Mouse (Mus musculus) cerebellum, adult 8-10 months (tissue): ENCODE results near the gene Cul7.
A peak's percentile ranks its signal among the peaks of the same experiment; 100 is the strongest.

Experiments used
- DNase-seq: peaks from one replicate; pipeline ENCODE4 v3.0.0; 2022

The Cul7 gene

DNA sequence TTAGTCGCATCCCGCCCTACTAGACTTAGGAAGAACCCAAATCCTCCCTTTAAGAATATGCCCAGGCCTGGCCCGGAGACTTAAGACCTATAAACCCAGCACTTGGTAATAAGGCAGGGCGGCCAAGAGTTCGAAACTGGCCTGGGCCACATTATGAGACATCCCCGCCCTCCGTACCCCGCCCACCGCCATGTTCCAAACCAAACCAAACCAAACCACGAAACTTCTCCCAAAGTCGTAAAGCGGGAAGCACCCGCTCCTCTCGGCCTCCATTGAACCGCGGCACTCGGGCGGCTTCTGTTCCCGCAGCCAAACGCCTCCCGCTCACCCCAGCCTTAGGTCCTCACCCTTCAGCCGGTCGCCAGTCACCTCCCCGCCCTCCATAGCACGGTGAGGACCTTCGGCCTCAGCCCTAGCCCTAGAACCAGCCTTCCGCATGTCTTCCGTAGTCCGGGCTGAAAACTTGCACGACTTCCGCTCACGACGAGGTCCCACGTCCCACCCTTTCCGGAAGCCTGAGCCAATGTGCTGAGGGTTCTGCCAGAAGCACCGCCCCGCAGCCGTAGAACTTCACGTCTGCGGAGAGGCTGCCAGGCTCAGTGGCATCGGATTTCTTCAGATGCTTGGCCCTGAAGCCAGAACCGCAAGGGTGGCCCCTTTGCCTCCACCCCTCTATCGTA, 23.9 kb downstream of the Cul7 start, which contains the start of gene Rrp36:
Rrp36 (minus strand) TSS at position 503 of the 680 bp plus-strand sequence.
- peak; percentile 79 for DNase-seq

DNA sequence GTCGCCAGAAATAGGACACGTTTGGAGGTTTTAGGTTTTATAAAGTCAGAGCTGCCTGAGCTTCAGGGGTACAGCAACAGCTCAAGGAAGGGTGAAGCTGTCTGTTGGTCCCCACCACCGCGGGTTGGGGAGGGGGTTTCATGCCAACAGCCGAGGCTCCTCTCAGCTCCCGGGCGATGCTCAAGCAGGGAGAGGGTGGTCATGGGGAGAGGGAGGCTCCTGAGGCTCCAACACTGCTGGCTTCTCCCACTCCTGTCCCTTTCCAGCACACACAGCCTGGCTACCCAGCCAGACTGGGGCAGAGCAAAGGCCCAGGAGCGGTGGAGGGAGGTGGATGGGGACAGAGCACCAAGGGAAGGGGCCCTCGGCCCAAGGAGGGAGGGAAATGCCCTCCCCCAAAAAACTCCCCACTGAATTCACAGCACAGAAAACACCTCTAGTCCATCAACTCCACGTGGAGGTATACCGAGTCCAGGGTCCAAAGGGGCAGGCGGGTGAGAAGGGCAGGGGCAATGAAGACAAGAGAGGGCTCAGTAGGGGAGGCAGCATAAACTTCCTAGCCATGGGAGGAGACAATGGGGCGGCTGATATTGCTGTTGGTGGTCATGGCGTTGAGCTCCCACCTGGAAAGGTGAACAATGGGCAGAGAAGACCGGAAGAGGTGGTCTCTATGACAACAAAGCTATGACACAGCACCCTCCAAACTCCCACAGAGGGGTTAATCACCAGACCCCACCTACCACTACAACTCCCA, 24.6 kb downstream of the Cul7 start:
- DNase-seq: no peak

DNA sequence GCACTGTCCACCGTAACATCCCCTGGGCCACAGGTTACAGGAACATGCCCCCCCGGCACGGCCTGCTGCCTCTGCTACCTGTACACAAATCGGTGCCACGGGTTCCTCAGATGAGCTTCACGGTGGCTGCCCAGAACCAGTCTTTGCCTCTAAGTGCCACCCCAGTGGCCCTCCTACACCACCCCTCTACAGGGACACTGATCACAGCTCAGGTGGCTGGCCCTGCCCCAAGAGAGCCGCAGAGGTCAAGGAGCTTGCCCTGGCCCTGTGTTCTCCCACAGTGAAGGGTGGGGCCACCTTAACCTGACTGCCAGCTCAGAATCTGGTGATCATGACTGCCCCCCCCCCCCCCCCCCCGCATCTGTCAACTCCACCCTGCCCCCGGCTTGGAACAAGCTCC, 28.3 kb downstream of the Cul7 start, which contains the start of gene Mea1:
Mea1 (plus strand) TSS at position 378 of the 400 bp plus-strand sequence.
- no peak for DNase-seq

DNA sequence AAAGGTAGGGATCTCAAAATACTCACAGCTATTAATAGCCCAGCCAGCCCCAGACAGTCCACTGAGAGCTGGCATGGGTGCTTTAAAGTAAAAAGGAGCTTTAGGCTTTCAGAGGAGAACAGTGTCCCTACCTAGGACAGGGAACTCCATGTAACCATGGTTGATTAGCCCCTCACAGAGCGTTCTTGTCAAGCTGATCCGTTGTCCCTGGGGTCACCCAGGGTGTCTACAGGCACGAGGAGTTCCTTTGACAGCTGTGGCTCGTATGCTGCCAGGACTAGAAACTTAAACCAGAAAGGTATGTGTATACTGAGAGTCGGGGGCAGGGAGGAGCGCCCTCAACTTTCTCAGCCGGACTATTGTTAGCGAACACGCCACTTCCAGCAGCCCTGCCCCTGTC, 28.8 kb downstream of the Cul7 start:
- DNase-seq: no peak

DNA sequence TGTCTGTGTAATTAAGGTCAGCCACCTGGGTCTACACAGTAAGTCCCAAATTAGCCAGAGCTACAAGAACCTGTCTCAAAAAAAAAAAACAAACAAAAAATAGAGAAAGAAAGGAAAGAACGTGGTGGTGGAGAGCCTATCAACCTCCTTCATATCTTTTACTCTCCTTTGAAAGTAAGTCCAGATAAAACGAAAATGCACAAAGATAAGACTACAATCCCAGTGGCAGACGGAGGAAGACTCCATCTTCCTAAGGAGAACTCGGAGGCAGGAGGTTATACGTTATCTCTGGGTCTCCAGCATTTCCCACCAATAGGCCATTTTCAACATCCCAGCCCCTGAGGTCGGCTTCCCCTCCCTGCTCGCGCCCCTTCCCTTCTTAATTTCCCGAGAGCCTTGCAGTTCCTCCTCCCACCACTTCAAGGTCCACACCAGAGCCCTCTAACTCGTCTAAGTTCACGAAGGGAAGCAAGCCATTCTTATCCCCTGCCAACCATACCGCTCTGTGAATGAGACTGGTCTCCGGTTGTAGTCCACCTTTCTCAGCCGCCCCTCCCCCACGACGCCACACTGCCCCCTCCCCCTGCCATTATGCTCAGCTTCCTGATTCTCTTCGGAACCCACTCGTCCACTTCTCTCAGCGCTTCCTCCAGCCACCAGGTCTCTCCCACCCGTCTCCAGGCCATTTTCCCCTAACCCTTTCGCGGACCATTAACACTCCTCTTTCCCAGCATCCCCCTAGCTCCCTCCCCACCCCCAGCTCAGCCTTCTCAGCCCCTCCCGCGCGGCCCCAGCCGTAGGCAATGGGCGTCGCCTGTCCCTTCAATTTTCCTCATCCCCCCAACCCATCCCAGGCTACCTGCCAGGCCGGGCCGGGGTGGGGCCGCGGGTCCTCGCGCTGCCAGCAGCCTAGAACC, 30.0 kb downstream of the Cul7 start:
- DNase-seq: no peak

DNA sequence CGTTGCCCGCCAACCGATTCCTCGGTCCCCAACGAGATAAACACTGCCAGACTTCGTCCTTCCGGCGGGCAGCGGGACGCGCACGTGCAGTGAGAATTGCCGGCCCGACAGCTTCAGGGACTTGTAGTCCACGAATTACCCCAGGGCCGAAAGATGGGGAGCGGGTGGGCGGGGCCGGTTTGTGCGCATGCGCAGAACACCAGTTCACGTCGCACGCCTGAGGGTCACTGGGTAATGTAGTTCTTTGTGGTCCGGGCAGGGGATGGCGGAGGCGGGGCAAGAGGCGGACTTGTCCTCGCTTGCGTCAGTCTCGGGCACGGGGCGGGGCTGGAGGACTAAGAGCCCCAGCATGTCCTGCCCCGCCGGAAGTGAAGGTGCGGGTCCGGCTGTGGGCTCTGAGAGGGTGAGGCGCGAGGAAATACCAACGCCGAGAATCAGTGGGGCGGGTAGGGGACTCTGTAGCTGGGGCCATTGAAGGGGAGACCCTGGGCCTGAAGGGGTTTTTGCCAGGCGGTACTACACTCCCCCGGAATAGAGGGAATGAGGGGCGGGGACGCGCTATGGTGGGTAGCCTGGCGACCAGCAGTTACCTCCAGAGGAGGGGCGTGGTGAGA, 30.7 kb downstream of the Cul7 start, which contains the start of gene Klhdc3:
Klhdc3 (minus strand) TSS at position 155 of the 614 bp plus-strand sequence.
- peak; percentile 96 for DNase-seq

DNA sequence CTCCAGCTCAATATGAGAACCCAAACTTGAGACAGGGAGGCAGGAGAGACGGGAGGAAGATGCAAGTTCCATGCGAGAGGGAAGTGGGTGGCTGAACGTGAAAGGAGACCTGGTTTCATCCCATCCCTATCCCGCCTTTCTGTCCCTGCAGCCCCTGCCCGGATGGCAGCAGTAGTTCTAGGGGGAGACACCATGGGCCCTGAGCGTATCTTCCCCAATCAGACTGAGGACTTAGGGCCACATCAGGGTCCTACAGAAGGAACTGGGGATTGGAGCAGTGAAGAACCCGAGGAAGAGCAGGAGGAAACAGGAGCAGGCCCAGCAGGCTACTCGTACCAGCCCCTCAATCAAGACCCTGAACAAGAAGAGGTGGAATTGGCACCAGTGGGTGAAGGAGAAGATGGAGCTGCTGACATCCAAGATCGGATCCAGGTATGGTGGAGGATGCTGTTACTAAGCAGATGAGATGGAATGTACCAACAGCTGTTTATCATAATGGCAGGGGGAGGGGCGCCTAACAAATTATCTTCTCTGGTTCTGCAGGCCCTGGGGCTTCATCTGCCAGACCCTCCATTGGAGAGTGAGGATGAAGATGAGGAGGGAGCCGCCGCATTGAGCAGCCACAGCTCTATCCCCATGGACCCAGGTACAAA, 31.5 kb downstream of the Cul7 start:
- no peak for DNase-seq

DNA sequence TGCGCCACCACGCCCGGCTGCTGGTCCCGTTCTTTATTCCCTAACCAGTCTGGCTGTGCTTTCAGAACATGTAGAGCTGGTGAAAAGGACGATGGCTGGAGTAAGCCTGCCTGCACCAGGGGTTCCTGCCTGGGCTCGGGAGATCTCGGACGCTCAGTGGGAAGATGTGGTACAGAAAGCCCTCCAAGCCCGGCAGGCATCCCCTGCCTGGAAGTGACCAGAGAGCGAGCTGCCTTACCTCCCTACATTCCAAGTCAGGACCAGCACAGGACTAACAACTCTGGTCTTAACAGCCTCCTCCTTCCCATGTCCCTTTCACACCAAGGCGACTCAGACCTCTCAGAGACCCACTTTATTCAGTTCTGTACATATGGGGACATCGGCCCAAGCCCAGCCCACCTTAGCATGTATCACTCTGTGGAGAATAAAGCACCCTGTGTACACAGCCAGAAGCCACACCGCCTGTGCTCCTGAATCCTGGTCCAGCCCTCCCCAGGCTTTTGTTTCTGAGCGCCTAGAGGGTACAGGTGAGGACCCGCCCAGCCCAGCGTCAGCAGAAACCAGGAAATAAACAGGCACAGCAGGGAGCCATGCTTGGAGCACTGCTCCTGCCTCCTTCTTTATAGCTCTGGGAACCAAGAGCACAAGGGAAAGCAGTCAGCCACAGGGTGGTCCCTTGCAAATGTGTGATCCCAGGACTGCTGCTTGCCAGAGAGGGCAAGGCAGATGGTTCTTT, 32.7 kb downstream of the Cul7 start:
- DNase-seq: no peak

DNA sequence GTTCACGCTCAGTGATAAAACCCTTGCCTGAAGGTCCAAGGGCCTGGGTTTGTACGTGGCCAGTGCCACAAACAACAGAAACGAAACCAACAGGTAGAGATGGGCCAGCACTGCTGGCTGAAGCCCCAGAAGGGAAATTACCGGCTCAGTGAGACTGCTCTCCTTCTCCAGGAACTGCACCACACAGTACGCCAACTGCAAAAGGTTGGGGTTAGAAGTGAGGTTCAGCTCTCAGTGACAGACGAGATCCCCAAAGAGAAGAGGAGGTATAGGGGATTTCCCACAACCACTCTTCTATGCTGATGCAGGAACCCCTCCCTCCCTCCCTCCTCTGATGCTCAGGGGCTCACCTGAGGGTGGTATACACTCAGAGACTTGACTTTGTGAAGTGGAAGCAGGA, 35.8 kb downstream of the Cul7 start:
- DNase-seq: no peak

DNA sequence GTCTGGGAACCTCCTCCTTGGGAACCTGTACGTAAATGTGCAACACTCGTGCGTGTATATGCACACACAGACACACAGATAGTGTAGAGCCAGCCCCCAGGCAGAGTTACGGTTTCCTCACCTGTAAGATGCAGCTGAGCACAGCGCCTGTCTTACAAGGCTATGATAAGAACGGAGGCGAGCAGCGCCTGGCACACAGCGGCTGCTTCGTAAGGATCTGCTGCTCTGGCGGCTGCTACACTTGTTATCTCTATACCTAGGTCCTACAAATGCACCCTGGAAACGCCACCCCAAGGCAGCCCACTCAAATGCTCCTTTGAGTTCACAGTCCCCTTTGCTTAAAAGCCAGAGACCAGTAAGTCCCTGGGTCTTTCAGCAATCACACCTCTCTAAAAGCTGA, 40.5 kb downstream of the Cul7 start:
- no peak for DNase-seq

DNA sequence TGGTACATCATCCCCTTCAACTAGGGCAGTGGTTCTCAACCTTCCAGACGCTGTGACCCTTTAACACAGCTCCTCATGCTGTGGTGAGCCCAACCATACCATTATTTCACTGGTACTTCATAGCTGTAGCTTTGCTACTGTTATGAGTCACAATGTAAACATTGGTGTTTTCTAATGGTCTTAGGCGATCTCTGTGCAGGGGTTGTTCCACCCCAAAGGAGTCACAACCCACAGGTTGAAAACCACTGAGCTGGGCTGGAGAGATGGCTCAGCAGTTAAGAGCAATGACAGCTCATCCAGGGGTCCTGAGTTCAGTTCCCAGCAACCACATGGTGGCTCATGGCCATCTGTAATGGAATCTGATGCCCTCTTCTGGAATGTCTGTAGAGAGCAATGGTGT, 41.3 kb downstream of the Cul7 start:
- DNase-seq: no peak

DNA sequence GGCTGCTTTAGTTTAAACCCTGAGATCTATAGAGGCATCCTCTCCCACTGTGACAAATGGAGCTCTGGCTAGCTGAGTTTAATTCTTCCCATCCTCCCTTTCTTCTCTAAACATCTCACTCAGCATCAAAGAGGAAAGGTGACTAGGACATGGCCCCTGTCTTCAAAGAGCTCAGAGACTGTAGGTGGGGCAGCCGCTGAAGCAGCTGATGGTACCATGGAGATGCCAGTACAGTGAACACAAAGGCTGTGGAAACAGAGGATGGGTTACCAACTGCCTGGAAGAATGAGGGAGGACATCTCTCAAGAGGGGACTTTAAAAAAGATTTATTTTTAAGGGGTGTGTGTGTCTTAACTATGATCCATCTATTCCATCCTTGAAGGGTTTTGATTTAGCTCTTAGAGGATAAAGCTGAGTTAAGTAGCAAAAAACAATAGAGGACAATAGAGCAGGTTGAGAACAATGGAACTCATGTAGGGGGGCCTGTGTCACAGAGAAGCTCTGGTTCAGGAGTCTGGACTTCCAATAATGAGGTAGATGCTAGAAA, 44.5 kb downstream of the Cul7 start:
- DNase-seq: no peak

DNA sequence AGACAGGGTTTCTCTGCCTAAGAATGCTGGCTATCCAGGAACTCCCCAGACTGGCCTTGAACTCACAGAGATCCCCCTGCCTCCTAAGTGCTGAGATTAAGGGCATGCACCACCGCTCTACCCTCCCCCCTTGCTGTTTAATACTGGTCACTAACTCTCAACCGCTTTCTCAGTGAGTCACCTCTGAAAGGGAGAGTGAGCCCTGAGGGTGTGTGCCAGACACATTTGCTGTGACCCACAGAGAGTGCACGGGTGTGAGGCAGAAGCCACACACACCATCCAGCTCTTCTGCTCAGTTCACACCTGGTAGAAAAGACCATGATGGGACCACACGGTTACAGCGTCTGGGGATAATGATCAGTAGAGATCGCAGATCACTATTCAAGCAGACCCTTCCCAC, 48.4 kb downstream of the Cul7 start:
- DNase-seq: no peak

DNA sequence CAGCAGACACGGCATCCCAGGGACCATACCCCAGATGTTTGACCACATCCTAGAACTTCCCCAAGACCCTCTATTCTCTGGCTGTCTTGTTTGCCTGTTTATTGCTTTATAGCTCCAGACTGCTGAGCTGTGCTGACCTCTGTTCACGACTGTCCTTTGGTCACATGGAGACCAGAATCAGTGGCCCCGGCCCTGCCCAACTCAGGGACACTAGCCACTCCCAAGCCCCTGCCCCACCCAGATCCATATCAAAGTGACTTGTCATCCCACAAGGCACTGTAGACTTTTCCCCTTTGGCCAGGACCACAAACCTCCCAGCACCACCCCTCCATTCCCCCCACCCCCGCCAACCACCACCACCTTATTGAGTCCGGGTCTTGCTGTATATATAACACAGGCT, 49.1 kb downstream of the Cul7 start:
- DNase-seq: no peak

DNA sequence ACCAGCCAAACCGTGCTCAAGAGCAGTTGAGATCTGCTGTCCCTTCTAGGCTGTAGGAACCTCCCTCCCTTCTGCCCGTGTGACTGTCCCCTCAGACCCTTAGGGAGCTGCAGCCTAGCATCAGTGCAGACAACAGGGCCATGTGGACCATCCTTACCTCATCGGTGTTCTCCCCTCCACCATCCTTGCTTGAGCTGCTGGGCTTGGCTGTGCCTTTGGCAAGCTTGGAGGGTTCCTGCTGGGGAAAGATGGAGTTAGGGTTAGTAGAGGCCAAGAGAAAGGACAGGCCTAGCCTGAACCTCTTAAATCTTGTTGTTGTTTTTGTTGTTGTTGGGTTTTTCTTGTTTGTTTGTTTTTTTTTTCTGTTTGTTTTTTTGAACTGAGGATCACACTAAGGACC, 49.8 kb downstream of the Cul7 start:
- no peak for DNase-seq

DNA sequence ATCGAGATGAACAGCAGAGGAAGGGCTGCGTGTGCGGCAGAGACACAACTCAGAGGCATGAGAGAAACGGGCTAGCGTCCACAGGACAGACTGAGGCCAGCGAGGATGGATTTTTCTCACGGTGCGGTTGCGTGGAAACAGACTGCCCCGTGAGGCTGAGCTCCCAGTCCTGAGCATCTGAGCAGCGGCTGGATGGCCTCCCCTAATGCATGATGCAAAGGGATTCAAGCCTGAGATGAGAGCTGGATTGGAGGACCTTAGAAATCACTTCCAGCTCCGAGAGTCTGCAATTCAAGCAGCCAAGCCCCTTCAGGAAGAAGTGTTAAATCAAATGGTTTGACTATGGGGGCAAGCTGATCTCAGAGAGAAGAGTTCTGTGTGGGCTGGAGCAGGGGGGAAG, 51.4 kb downstream of the Cul7 start:
- no peak for DNase-seq

DNA sequence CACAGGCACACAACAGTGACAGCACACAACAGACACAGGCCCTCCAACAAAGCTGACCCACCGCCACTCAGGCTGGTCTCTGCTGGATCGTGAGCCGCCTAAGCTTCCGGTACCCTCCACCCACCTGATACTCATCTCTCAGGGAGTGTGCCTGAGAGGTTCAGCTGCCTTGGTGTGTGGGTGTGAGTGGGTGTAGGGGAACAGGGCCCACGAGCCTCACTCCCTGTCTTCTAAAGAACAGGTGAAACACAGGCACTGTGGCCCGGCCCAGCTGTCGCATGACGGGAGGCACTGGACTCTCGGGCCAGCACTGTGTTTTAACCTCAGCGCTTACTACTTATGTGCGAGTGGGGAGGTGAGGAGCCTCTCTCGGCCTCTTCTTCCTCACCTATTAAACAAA, 52.0 kb downstream of the Cul7 start:
- DNase-seq: no peak

DNA sequence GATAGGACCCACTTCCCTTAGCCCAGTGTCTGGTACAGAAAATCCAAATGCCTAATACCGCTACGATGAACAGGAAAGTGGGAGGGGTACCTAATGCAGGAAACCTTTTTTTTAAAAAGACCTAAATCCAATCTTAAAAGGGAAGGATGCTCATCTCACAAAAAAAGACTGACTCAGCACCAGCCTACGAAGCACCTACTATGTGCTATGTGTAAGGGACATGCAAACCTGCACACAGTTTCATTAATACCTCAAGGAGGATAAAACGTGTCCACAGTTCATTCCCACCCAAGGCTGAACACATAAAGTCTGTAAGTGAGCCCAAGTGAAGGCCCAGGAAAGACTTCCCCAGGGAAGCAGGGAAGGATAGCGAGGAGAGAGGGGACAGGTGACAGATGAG, 52.4 kb downstream of the Cul7 start:
- DNase-seq: no peak

DNA sequence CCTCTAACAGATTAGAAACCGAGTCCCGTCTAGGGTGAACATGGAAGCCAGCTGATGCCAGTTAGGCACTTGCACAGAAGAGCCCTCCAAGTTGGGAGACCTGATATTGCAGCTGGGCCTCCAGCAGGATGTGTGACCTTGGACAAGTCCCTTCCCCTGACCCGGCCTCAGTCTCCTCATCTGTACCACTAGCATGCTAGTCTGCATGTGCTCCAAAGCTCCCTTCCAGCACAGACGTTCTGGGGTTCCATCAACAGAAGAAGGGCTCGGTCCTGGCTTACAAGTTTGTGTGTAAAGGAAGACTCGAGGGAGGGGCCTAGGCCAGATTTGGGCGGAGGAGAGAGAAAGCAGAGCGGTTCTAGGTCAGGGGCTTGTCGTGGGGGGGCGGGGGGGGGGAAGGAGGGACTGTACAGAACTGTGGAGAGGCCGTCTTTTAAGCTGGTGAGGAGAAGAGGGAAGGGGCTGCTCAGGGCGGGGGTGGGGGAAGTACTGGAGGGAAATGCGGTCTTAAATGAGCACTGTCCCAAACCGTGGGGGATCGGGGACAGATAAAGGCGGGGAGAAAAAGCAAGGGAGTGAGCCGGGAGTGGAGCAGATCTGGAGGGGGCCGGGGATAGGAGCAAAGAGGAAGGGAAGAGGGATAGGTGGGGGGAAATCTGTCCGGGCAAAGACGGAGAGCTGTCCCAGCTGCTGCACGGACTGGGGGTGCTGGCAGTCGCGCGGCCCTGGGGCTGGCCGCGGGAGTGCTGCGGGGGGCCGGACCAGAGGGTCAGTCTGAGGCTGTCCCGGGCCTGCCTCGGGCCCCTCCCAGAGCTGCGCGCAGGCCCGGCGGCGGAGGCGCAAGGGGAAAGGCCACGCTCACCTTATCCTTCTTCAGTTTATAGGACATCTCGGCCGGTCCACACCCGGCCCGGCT, 54.1 kb downstream of the Cul7 start:
- no peak for DNase-seq
